Mouse (Mus musculus): ENCODE data around the gene Pih1d1. TPM values are rescaled to one million over a fixed set of nuclear protein-coding genes. Genes with fewer than 3 reads are reported as not detected.
A peak's percentile ranks its signal among the peaks of the same experiment; 100 is the strongest.
"Not testable (repeated sequence)": the region's sequence is repeated elsewhere in the genome, so short reads cannot be mapped to it uniquely, and the experiment has no call there.

The Pih1d1 gene
- 10 to 100 TPM; 41.4 to 49.3 (median 45.2) TPM for total RNA-seq (2022)

DNA sequence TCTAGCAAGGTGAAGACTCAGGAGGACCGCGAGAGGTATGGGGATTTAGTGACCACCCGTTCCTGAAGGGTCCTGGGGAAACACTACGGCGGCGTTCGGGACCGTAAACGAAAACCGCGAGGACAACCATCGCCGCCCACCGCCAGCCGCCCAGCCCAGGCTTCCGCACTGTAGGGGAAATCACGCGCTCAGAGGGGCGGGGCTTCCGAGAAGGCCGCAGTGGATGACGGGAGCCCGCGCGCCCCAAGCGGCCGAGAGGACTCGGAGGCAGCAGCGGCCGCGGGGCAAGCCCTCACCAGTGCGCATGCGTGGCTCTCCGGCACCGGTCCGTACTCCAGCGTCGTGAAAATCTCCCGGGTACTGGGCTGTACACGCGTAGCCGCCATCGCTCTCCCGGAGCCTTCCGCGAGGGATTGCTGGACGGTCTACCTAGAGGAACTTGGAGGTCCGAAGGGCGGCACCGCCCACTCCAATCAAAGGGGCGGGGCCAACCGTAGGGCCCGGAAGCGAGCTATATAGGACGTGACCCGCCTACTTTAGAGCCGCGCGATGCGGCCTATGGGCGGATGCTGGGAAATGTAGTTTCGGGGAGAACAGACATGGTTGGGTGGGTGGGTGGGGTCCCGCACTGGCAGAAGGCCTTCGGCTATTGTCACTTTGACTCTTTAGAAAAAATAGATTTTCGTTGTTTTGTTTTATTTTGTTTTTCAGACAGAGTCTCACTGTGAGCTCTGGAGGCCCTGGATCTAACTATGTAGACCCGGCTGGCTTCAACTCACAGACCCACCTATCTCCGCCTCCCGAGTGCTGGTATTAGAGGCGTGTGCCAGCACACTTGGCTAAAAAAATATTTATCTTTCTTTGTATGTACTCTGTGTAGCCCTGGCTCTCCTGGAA is at the start of gene Pih1d1, which contains the start of gene Aldh16a1:
Pih1d1 (plus strand) TSS at position 208 of the 897 bp plus-strand sequence.
Aldh16a1 (minus strand) TSS at position 489 of the 897 bp plus-strand sequence.
- DNase-seq (ENCODE audit: low spot score in 2 of 2), result peak; percentile 96

- no peak for DNase-seq (ENCODE audit: low spot score in 2 of 2)
These were observed 49.2 kb upstream of the Pih1d1 start for GRCm38 (mm10) chr7:45104941-45105340.

DNA sequence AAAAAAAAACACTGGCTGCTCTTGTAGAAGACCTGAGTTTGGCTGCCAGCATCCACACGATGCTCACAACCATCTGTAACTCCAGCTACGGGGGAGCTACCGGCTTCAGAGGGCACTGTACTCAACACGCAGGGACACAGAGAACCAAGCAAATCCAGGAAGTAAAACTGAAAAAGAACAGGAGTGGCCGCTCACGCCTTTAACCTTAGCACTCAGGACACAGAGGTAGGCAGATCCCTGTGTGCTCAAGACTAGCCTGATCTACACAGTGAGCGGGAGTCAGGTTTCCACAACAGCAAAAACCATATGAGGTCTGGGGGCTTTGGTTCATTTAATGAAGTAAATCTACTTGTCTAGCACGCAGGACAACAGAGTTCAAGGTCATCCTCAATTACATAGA is 48.6 kb upstream of the Pih1d1 start:
- DNase-seq (ENCODE audit: low spot score in 2 of 2), result no peak

GRCm38 (mm10) chr7:45106441-45106840 is 47.7 kb upstream of the Pih1d1 start:
- no peak for DNase-seq (ENCODE audit: low spot score in 2 of 2)

- DNase-seq (ENCODE audit: low spot score in 2 of 2), result no peak
These were observed 47.0 kb upstream of the Pih1d1 start for GRCm38 (mm10) chr7:45107052-45107645.

DNA sequence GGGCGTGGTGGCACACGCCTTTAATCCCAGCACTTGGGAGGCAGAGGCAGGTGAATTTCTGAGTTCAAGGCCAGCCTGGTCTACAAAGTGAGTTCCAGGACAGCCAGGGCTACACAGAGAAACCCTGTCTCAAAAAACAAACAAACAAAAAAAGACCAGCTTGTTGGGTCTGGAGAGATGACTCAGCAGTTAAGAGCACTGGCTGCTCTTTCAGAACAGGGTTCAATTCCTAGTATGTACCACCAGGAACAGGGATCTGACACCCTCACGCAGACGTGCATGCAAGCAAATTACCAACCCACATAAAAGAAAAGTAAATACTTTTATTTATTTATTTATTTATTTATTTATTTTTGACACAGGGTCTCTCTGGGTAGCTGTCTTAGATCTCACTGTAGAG is 44.0 kb upstream of the Pih1d1 start:
- DNase-seq (ENCODE audit: low spot score in 2 of 2), result not testable (repeated sequence)

- DNase-seq (ENCODE audit: low spot score in 2 of 2), result no peak
These were observed 42.2 kb upstream of the Pih1d1 start for GRCm38 (mm10) chr7:45111940-45112339.

- DNase-seq (ENCODE audit: low spot score in 2 of 2), result no peak
These were observed 41.6 kb upstream of the Pih1d1 start for GRCm38 (mm10) chr7:45112529-45112928.

DNA sequence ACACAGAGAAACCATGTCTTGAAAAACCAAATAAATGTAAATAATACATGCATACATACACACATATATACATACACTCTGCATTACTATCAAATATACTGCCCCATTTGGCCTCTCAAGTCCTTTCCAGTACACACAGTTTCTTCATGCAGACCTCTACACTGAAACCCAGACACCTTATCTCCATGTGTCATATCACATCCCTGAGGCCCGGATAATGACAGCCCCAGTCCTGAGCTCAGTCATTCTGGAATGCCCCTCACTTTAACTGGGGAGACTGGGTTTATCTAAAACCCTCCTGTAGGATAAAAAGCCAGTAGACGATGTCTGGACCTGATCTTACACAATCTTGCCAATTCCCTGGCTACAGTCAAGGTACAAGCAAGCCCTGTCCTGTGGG is 40.6 kb upstream of the Pih1d1 start:
- no peak for DNase-seq (ENCODE audit: low spot score in 2 of 2)

DNA sequence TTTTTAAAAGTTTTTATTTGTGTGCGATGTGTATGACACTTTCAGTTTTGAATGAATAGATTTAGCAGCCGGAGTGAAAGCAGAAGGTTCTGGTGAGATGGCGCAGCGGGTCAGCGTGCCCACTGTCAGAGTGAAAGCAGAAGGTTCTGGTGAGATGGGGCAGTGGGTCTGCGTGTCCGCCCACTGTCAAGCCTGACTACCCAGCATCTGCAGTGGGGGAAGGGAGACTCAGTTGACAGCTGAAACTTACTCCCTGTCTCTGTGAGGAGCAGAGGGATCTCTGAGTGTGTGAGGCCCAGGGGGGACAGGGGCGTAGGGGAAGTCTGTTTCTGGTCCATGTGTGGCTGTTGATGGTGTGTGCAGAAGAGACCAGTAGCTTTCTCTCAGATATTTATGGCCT is 36.5 kb upstream of the Pih1d1 start:
- DNase-seq (ENCODE audit: low spot score in 2 of 2), result no peak

DNA sequence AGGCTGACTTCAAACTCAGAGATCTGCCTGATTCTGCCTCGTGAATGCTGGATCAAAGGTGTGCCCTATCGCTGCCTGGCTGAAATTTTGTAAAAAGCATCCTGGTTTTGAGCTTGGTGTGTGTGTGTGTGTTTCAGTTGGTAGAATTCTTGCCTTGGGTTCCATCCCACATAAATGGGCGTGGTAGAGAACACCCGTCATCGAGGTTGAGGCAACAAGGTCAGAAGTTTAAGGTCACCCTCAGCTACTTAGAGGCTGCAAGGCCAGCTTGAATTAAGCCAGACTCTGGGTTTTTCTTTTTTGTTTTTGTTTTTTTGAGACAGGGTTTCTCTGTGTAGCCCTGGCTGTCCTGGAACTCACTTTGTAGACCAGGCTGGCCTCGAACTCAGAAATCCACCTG is 35.8 kb upstream of the Pih1d1 start:
- DNase-seq (ENCODE audit: low spot score in 2 of 2), result no peak

DNA sequence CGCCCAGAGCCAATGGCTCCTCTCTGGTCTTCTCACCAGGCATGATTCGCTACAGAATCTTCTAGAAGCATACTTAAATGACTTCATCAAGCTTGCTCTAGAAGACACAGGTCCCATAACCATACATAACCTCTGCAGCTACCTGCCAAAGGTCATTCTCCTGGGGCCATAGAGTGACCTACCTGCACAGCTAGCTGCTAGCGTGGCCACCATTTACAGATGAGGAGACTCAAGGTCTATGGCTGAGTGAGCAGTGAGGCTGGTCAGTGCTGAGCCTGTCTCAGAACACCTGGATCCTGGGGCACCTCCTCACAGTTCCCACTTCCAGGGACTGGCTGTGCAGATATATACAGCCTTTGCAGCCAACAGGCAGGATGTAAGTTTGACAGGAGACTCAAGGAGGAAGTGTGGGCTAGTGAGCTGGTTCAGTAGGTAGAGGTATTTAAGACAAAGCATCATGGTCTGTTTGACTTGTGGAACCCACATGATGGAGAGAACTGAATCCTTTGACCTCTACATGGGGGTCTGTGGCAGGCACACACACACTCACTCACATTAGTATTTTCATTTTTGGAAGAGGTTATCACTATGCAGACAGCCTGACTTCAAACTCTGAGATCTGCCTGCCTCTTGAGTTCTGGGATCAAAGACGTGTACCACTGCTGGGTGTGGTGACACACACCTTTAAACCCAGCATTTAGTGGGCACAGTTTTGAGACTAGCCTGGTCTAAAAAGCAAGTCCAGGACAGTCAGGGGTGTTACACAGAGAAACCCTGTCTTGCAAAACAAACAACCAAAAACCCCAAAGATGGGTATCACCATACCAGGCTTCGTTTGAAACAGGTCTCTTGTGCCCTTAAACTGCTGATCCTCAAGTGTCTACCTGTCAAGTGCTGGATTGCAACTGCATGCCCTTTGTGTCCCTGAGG is 34.1 kb upstream of the Pih1d1 start:
- DNase-seq (ENCODE audit: low spot score in 2 of 2), result no peak

- DNase-seq (ENCODE audit: low spot score in 2 of 2), result no peak
These were observed 32.7 kb upstream of the Pih1d1 start for GRCm38 (mm10) chr7:45121404-45121803.

- no peak for DNase-seq (ENCODE audit: low spot score in 2 of 2)
These were observed 32.1 kb upstream of the Pih1d1 start for GRCm38 (mm10) chr7:45121966-45122365.

- no peak for DNase-seq (ENCODE audit: low spot score in 2 of 2)
These were observed 31.4 kb upstream of the Pih1d1 start for GRCm38 (mm10) chr7:45122561-45123185.

GRCm38 (mm10) chr7:45123186-45123570 is 30.9 kb upstream of the Pih1d1 start:
- no peak for DNase-seq (ENCODE audit: low spot score in 2 of 2)

DNA sequence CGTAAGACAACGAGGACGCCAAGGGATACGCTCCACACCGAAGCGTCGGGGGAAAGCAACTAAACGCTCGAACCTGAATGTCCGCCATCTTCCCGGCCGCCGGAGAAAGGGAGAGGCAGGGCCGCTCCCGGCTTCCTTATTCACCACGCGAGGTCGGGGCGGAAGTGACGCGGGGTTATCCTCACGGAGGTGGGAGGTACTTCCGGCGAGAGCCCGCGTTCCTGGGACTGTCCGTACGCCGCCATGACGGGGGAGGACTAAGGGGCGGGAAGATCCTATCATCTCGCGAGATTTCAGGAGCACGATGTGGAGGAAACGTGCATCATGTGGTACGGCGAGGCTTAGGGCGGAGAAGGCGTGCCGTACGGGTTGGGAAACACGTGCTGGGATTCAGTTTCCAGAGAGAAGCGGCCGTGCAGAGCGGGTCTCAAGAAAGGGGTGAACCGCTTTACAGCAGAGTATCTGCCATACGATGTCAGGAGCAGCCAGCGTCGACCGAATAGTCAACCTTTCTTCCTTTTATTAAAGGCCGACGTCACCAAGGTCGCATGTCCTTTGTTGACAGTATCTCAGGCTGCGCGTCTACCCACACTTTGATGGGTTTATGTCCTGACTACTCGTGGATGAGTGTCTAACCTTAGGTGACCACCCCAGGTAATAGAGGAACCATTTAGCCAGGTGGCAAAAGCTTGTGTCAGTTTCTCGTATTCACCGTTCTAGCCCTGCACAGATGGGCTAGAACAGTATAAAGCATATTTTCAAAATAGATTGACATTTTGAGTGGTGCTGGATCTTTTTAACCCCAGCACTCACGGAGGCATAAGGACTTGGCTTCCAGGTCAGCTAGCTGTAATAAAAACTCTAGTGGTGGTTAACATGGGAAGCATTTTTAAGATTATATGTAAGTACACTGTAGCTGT is 29.6 kb upstream of the Pih1d1 start, which contains the start of gene Rps11:
Rps11 (minus strand) TSS at position 216 of the 920 bp plus-strand sequence.
- DNase-seq (ENCODE audit: low spot score in 2 of 2), result peak; percentile 96 to 98

DNA sequence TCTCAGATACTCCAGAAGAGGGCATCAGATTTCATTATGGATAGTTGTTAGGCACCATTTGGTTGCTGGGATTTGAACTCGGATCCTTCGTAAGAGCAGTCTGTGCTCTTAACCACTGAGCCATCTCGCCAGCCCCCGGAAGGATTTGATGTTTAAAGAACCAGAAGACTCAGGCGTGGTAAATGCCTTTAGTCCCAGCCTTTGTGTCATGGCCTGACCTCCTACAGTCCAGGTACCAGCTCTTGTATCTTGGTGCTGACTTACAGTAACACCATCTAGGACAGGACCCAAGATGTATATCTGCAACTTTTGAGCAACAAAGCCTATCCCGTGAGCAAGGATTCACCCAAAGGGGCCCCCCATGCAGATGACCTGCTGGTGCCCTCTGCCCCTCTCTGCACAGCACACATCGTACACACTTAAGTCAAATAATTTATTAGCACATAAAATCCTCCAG is 28.9 kb upstream of the Pih1d1 start:
- no peak for DNase-seq (ENCODE audit: low spot score in 2 of 2)

- not testable (repeated sequence) for DNase-seq (ENCODE audit: low spot score in 2 of 2)
These were observed 28.5 kb upstream of the Pih1d1 start for GRCm38 (mm10) chr7:45125649-45126048.
